Mouse (Mus musculus) cerebellum, adult 8-10 months (tissue): ENCODE measurements around the gene Glod5.

Experiments used
- DNase-seq: peaks from one replicate; pipeline ENCODE4 v3.0.0; 2022

The Glod5 gene

DNA sequence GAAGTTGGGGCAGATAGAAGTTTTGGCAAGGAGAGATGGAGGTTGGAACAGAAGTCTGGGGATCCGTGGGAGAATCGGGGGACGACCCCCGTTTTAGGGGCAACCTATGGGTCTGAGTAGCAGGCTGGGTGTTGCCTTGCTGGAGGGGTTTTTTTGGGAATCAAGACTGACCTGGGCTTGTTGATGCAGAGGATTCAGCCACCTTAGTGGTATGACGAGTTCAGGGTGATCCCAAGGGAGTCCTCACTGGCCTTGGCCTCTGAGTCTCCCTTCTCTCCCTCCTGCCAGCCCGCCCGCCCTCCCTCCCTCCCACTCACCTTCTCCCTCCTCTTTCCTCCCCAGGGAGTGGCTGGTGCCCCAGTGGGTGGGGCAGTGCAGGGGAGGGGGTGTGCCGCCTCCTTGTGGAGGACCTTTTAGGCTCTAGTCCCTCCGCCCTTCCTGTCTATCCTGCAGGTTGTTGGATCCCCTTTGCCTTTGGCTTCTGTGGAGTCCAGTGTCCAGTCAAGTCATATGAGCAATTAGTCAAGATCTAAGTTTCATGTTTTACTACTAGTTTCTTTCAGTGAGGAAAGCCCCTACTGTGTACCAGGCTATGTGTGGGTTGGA, 50.6 kb downstream of the Glod5 start:
- no peak for DNase-seq

- no peak for DNase-seq
Measured at GRCm38 (mm10) chrX:7966161-7966560, 52.1 kb downstream of the Glod5 start.

DNA sequence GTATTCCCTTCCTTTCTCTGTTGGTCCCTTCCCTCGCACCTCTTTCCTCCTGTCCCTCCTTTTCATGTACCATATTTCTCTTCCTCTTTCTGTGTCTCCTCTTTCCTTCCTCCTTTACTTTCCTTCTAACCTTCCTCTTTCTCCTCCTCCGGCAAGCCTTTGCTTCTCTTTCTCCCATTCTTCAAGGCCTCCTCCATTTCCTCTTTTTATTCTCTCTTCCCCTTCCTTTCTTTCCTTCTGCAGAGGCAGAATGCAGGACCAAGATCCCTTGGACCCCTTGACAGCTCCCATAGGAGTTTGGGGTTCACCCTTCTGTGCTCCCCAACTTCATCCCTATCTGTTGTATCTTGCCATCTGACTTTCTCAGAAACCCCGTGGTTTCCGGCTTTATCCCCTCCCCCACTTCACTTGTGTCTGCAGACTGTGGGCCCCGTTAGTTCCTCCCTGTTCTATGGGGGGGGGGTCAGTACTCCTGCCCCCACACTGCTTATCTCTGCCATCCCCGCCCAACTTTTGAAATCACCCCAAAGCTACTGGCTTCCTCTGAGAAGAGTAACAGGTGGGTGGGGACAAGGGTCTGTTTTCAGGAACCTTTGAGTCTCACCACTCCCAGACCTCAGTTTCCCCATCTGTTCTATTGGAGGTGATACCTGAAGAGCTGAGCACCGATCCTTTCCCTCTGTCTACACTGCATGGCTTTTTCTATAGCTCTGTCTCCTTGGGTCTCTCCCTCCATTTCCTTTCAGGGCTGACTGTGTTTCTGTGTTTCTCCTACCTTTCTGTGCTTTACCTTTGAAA, 54.3 kb downstream of the Glod5 start:
- DNase-seq = no peak

- no peak for DNase-seq
Measured at GRCm38 (mm10) chrX:7958868-7959267, 59.4 kb downstream of the Glod5 start.
